Mouse (Mus musculus): ENCODE results near the gene Gm49395.

- TF ChIP-seq POLR2A (IDR thresholded peaks at IDR 0.05; ENCODE audit: borderline replicate concordance, control insufficient read depth, low read depth, low read length), result peak; percentile 86; the same call in 1 of the 2 replicates
- TF ChIP-seq CTCF (IDR thresholded peaks at IDR 0.05; ENCODE audit: control insufficient read depth, insufficient read depth, low read length), result no peak
Measured at GRCm38 (mm10) chr13:115090069-115090976, 11.4 kb downstream of the Gm49395 start, which contains the start of gene Pelo.
